Mouse (Mus musculus) heart, postnatal 0 days (tissue): ENCODE data around the gene Slc12a4. TPM values are rescaled to one million over a fixed set of nuclear protein-coding genes. Genes with fewer than 3 reads are reported as not detected.

Experiments used
- ATAC-seq: fragments of 200-750 bp; cut with Nextera tagmentation; 2 replicates; pipeline ENCODE4 v1.8.0; 2017; ENCODE audit warnings: low read depth, moderate number of reproducible peaks, moderate library complexity; ENCODE audit not compliant: insufficient read depth
- DNase-seq: peaks from one replicate; pipeline ENCODE4 v3.0.0-alpha.2; 2016; ENCODE audit warnings: low spot score
- H3K27ac ChIP-seq: fragments of 300-500 bp; sonication (generic); 2 replicates; pipeline ENCODE4 v1.5.1; 2014; ENCODE audit warnings: low read depth, mild to moderate bottlenecking
- H3K27me3 ChIP-seq: fragments of 300-500 bp; sonication (generic); 2 replicates; pipeline ENCODE4 v1.6.1; 2014; ENCODE audit warnings: low read length, mixed read lengths; ENCODE audit not compliant: control insufficient read depth, insufficient read depth
- H3K36me3 ChIP-seq: fragments of 300-500 bp; sonication (generic); replicated peaks from 2 replicates; pipeline ENCODE4 v1.6.1; 2014; ENCODE audit warnings: low read length, mixed read lengths; ENCODE audit not compliant: control insufficient read depth, insufficient read depth
- H3K4me1 ChIP-seq: fragments of 300-500 bp; sonication (generic); 2 replicates; pipeline ENCODE4 v1.6.1; 2014; ENCODE audit warnings: antibody characterized with exemption; ENCODE audit not compliant: control insufficient read depth, insufficient read depth
- H3K4me2 ChIP-seq: fragments of 300-500 bp; sonication (generic); 2 replicates; pipeline ENCODE4 v1.6.1; 2014; ENCODE audit warnings: low read depth, mild to moderate bottlenecking, low read length, moderate library complexity
- H3K4me3 ChIP-seq: fragments of 300-500 bp; sonication (generic); 2 replicates; pipeline ENCODE4 v1.5.1; 2014; ENCODE audit warnings: low read depth, low read length
- H3K9ac ChIP-seq: fragments of 300-500 bp; sonication (generic); replicated peaks from 2 replicates; pipeline ENCODE4 v1.6.1; 2014; ENCODE audit warnings: low read depth, low read length, mixed read lengths
- H3K9me3 ChIP-seq: fragments of 300-500 bp; sonication (generic); replicated peaks from 2 replicates; pipeline ENCODE4 v1.6.1; 2016; ENCODE audit warnings: low read length; ENCODE audit not compliant: control insufficient read depth
- CTCF ChIP-seq: IDR thresholded peaks from 2 replicates; pipeline ENCODE4 v1.5.1; 2016; ENCODE audit warnings: antibody characterized with exemption, control low read depth, low read depth
- EP300 ChIP-seq: IDR thresholded peaks from 2 replicates; pipeline ENCODE4 v1.6.1; 2016; ENCODE audit warnings: antibody characterized with exemption, low read depth
- WGBS: fragments of 180-500 bp; shearing (Covaris S2); extraction: QIAGEN DNeasy Blood & Tissue Kit; methylation state at CpG from one replicate; pipeline ENCODE4 v1.1.7; 2014; 5-methylcytosine and 5-hydroxymethylcytosine counted together
- microRNA-seq: library from miRNA; unstranded; fragments of <30 nt; microRNA quantifications from one replicate; pipeline ENCODE4, GENCODE M21; 2016
- polyA plus RNA-seq: library from polyadenylated mRNA; unstranded; fragments of >200 nt; fragmentation: Nextera tagmentation; extraction: Ambion mirVana; gene quantifications from 2 replicates; pipeline ENCODE4 v1.2.1, GENCODE M21; 2015
- total RNA-seq: library from RNA; depleted of rRNA; stranded (reverse); fragments of >200 nt; gene quantifications from 2 replicates; pipeline ENCODE4 v1.2.3, GENCODE M21; 2014; ENCODE audit warnings: low replicate concordance; rRNA removed

Slc12a4 gene
- total and polyA plus RNA-seq, 2 experiments from 2014 or later = 34.9 to 40.7 TPM

DNA sequence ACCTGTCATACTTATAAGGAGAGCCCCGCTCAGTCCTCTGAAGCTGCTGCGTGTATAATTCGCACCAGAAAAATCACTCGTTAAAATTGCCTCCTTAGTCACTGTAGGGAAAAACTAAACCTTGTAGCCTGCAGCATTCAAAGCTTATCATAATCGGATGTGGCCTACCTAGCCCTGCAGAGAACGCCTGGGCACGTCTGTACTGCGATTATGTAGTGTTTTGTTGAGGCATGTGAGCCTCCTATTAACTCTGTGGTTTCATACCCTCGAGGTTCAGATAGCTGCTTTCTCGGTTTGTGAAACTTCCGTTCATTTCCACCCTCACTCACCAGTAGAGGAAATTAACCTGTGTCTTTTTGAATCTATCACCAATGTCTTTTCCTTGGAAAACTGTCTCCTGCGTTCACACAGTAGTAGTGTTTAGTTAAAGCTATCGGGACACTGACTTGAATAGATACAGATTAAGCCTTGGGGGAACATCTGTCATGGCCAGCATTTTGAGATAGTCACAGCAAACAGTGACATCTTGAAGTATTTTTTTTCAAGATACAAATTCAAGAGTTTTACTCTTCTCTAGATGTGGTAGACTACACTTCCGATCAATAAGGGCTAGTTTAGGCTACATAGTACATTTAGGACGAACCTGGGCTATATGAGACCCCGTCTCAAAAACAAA, 64.8 kb downstream of the Slc12a4 start:
- DNase-seq = no peak
- H3K27ac ChIP-seq = peak overlapping the region; percentile 94
- peak overlapping the region; percentile 91 for H3K4me3 ChIP-seq
- peak overlapping the region; percentile 97 for H3K9ac ChIP-seq
- no peaks in the 10 kb centered on the region for H3K36me3 ChIP-seq
- H3K4me2 ChIP-seq = peak overlapping the region; percentile 76
- 26% methylated on average over 16 of the region's 16 CpGs for WGBS
- H3K4me1 ChIP-seq = peaks cover 9% of the 10 kb centered on the region; the same call in 1 of the 2 replicates
- no peak for ATAC-seq
- TF ChIP-seq CTCF = no peak
- TF ChIP-seq EP300 = no peak
- H3K27me3 ChIP-seq = no peaks in the 10 kb centered on the region
- no peaks in the 10 kb centered on the region for H3K9me3 ChIP-seq

- Histone ChIP-seq H3K4me1 (peaks cover 9% of the 10 kb centered on the region; the same call in 1 of the 2 replicates), H3K9ac (peak within 1 kb of the TSS; percentile 97), H3K36me3 (no peaks in the 10 kb centered on the region), H3K9me3 (no peaks in the 10 kb centered on the region), H3K4me3 (peak within 1 kb of the TSS; percentile 91), H3K27ac (peak within 1 kb of the TSS; percentile 94), H3K4me2 (peak within 1 kb of the TSS; percentile 76), H3K27me3 (no peaks in the 10 kb centered on the region)
- TF ChIP-seq CTCF (no peak), EP300 (no peak)
- under 1% methylated on average over 66 of the region's 68 CpGs for WGBS
- peak; percentile 95 for DNase-seq
- ATAC-seq = peak; percentile 96
These were observed 65.5 kb downstream of the Slc12a4 start, which contains the start of gene Pskh1 for GRCm38 (mm10) chr8:105900180-105900940. TSS of gene Pskh1 (plus strand) at chr8:105900441.

GRCm38 (mm10) chr8:105897801-105898480, 68.0 kb downstream of the Slc12a4 start:
- Histone ChIP-seq H3K4me2 (no peak overlapping the region), H3K9ac (no peak overlapping the region), H3K27ac (no peak overlapping the region), H3K9me3 (no peaks in the 10 kb centered on the region), H3K27me3 (no peaks in the 10 kb centered on the region), H3K4me1 (peaks cover 9% of the 10 kb centered on the region; the same call in 1 of the 2 replicates), H3K36me3 (no peaks in the 10 kb centered on the region; the same call in 1 of the 2 replicates), H3K4me3 (no peak overlapping the region)
- DNase-seq = no peak
- no peak for TF ChIP-seq EP300
- TF ChIP-seq CTCF = no peak
- WGBS = 65% methylated on average over 9 of the region's 9 CpGs
- no peak for ATAC-seq

Small RNA genes lying within 50 kb of the gene (microRNA-seq; reads per million reads assigned to microRNA genes)
- not detected for gene Mir7074

Other genes with a start within 250 kb of the Slc12a4 start
- 2.4 and 5.8 TPM in 2 replicates for gene Gfod2, start 207.4 kb downstream of the Slc12a4 start, total RNA-seq
- 6.5 and 6.6 TPM in 2 replicates for gene Gfod2, start 207.4 kb downstream of the Slc12a4 start, polyA plus RNA-seq
- 8.7 and 10.5 TPM in 2 replicates for gene Ranbp10, start 138.7 kb downstream of the Slc12a4 start, total RNA-seq
- gene Ranbp10, start 138.7 kb downstream of the Slc12a4 start, polyA plus RNA-seq = 6.1 and 6.7 TPM in 2 replicates
- gene Tsnaxip1, start 138.4 kb downstream of the Slc12a4 start, total RNA-seq = not detected in 2 replicates
- gene Tsnaxip1, start 138.4 kb downstream of the Slc12a4 start, polyA plus RNA-seq = 0.30 TPM in 1 of 2 replicates, not detected in the other
- gene Cenpt, start 112.8 kb downstream of the Slc12a4 start, total RNA-seq = 28.3 and 32.2 TPM in 2 replicates
- gene Cenpt, start 112.8 kb downstream of the Slc12a4 start, polyA plus RNA-seq = 11.5 and 12.9 TPM in 2 replicates
- 59.5 and 81.1 TPM in 2 replicates for gene Thap11, start 111.0 kb downstream of the Slc12a4 start, total RNA-seq
- 35.5 and 36.6 TPM in 2 replicates for gene Thap11, start 111.0 kb downstream of the Slc12a4 start, polyA plus RNA-seq
- gene Nutf2, start 105.5 kb downstream of the Slc12a4 start, total RNA-seq = 19.4 and 38.0 TPM in 2 replicates
- 135 and 147 TPM in 2 replicates for gene Nutf2, start 105.5 kb downstream of the Slc12a4 start, polyA plus RNA-seq
- 44.3 and 44.9 TPM in 2 replicates for gene Edc4, start 85.2 kb downstream of the Slc12a4 start, total RNA-seq
- gene Edc4, start 85.2 kb downstream of the Slc12a4 start, polyA plus RNA-seq = 15.1 and 18.1 TPM in 2 replicates
- gene Nrn1l, start 72.5 kb downstream of the Slc12a4 start, total RNA-seq = not detected in 2 replicates
- gene Nrn1l, start 72.5 kb downstream of the Slc12a4 start, polyA plus RNA-seq = 0.94 and 1.3 TPM in 2 replicates
- gene Pskh1, start 65.7 kb downstream of the Slc12a4 start, total RNA-seq = 44.2 and 52.4 TPM in 2 replicates
- gene Pskh1, start 65.7 kb downstream of the Slc12a4 start, polyA plus RNA-seq = 15.4 and 15.6 TPM in 2 replicates
- gene Ctrl, start 32.2 kb downstream of the Slc12a4 start, total RNA-seq = not detected in 2 replicates
- 0.31 and 0.38 TPM in 2 replicates for gene Ctrl, start 32.2 kb downstream of the Slc12a4 start, polyA plus RNA-seq
- gene Psmb10, start 27.7 kb downstream of the Slc12a4 start, total RNA-seq = 77.8 and 87.4 TPM in 2 replicates
- 95.3 and 101 TPM in 2 replicates for gene Psmb10, start 27.7 kb downstream of the Slc12a4 start, polyA plus RNA-seq
- gene Lcat, start 22.7 kb downstream of the Slc12a4 start, total RNA-seq = 0.93 TPM in 1 of 2 replicates, not detected in the other
- gene Lcat, start 22.7 kb downstream of the Slc12a4 start, polyA plus RNA-seq = 0.51 and 0.56 TPM in 2 replicates
- gene Dpep3, start 13.3 kb upstream of the Slc12a4 start, total RNA-seq = not detected in 2 replicates
- not detected in 2 replicates for gene Dpep3, start 13.3 kb upstream of the Slc12a4 start, polyA plus RNA-seq
- gene Dus2, start 25.2 kb upstream of the Slc12a4 start, total RNA-seq = 8.5 and 9.8 TPM in 2 replicates
- 8.6 and 9.0 TPM in 2 replicates for gene Dus2, start 25.2 kb upstream of the Slc12a4 start, polyA plus RNA-seq
- not detected in 2 replicates for gene Dpep2nb, start 39.9 kb upstream of the Slc12a4 start, total RNA-seq
- gene Dpep2nb, start 39.9 kb upstream of the Slc12a4 start, polyA plus RNA-seq = 0.20 and 0.21 TPM in 2 replicates
- 25.8 and 35.4 TPM in 2 replicates for gene Ddx28, start 45.8 kb upstream of the Slc12a4 start, total RNA-seq
- 10.9 TPM in 2 replicates for gene Ddx28, start 45.8 kb upstream of the Slc12a4 start, polyA plus RNA-seq
- 26.6 and 28.3 TPM in 2 replicates for gene Nfatc3, start 92.7 kb upstream of the Slc12a4 start, total RNA-seq
- gene Nfatc3, start 92.7 kb upstream of the Slc12a4 start, polyA plus RNA-seq = 2.0 and 2.4 TPM in 2 replicates
- gene Esrp2, start 170.9 kb upstream of the Slc12a4 start, total RNA-seq = 9.8 and 10.6 TPM in 2 replicates
- 0.27 and 0.31 TPM in 2 replicates for gene Esrp2, start 170.9 kb upstream of the Slc12a4 start, polyA plus RNA-seq
- 4.5 and 4.7 TPM in 2 replicates for gene Pla2g15, start 184.3 kb upstream of the Slc12a4 start, total RNA-seq
- gene Pla2g15, start 184.3 kb upstream of the Slc12a4 start, polyA plus RNA-seq = 5.0 and 5.4 TPM in 2 replicates
- 15.6 and 18.6 TPM in 2 replicates for gene Slc7a6, start 202.8 kb upstream of the Slc12a4 start, total RNA-seq
- gene Slc7a6, start 202.8 kb upstream of the Slc12a4 start, polyA plus RNA-seq = 15.4 and 18.2 TPM in 2 replicates
- gene Slc7a6os, start 244.8 kb upstream of the Slc12a4 start, total RNA-seq = 22.4 and 38.3 TPM in 2 replicates
- gene Slc7a6os, start 244.8 kb upstream of the Slc12a4 start, polyA plus RNA-seq = 13.5 and 14.9 TPM in 2 replicates
- gene Prmt7, start 244.8 kb upstream of the Slc12a4 start, total RNA-seq = 40.2 and 49.1 TPM in 2 replicates
- gene Prmt7, start 244.8 kb upstream of the Slc12a4 start, polyA plus RNA-seq = 21.8 and 23.8 TPM in 2 replicates